Mouse (Mus musculus) Patski (cell line): ENCODE measurements at regions not wholly inside any gene's neighbourhood (a gene's known extent, or its start where the extent isn't known, plus 50 kb on each side); places are given as distances from the start of the nearest gene placed in this dataset.

Experiments
- ATAC-seq: fragments of 100-300 bp; one replicate; pipeline ENCODE4 v1.8.0; 2021
- CTCF ChIA-PET: fragments of 350-600 bp; sonication (Branson Sonifier 250); formaldehyde crosslinking; loops from one replicate; lab custom pipeline; 2022; ENCODE audit warnings: inconsistent platforms; lab: Charles Lee
- POLR2A ChIA-PET: fragments of 350-600 bp; sonication (Branson Sonifier 250); formaldehyde crosslinking; loops from one replicate; lab custom pipeline; 2022; ENCODE audit warnings: antibody characterized with exemption, inconsistent platforms; lab: Charles Lee
- DNase-seq: peaks from one replicate; pipeline ENCODE4 v3.0.0-alpha.2; 2011; ENCODE audit warnings: low read depth, low spot score
- H3K27me3 ChIP-seq: fragments of 371-371 bp; one replicate; pipeline ENCODE4 v1.5.1; 2021
- CTCF ChIP-seq: fragments of 100-300 bp; IDR thresholded peaks from one replicate; pipeline ENCODE4 v1.5.1; 2021
- in situ Hi-C: fragments of 300-500 bp; cut with MboI; formaldehyde crosslinking; loops from 3 replicates; pipeline ENCODE4 v1.11.1; 2018; ENCODE audit warnings: low pct_unique_long_range_greater_than_20kb, mixed read lengths

- CTCF ChIA-PET = no interaction called here
- ATAC-seq (no peak), DNase-seq (no peak)
- POLR2A ChIA-PET = no interaction called here
- TF ChIP-seq CTCF = no peak
- H3K27me3 ChIP-seq = no peaks in the 10 kb centered on the region
- in situ Hi-C loops = no loop called here
Observed at GRCm38 (mm10) chr4:142866341-142866740, 346.5 kb downstream of the Prdm2 start.

- no peak for ATAC-seq
- TF ChIP-seq CTCF = no peak
- in situ Hi-C loops = no loop called here
- DNase-seq = no peak
- no peaks in the 10 kb centered on the region for H3K27me3 ChIP-seq
- ChIA-PET POLR2A (no interaction called here), CTCF (no interaction called here)
Observed at GRCm38 (mm10) chr4:142865593-142865992, 347.2 kb downstream of the Prdm2 start.

DNA sequence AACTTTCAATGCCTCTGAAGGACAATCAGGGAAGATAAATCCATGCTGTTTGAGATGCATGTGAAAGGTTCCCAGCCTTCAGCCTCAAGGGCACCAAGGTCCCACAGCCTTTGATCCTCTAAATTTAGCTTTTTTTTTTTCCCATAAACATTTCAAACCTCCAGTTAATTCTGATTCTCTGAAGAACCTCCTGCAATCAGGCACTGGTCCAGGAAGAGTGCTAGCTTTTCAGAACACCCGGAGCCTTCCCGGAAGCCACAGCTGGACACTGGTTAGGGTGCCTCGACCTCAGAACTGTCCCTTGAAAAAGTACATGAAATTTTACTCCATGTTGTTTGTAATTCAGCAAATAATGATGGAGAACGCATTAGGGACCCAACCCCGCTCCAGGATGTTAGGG is 348.9 kb downstream of the Prdm2 start:
- no peak for TF ChIP-seq CTCF
- in situ Hi-C loops = no loop called here
- H3K27me3 ChIP-seq = no peaks in the 10 kb centered on the region
- ATAC-seq (no peak), DNase-seq (no peak)
- ChIA-PET CTCF (no interaction called here), POLR2A (interaction anchor here (0.8 kb wide), 1 partner anchor 64 kb away, joined by 8 read pairs; no protein-coding TSS in a partner anchor)

GRCm38 (mm10) chr4:142860441-142860840 is 352.4 kb downstream of the Prdm2 start:
- ATAC-seq = no peak
- in situ Hi-C loops = no loop called here
- ChIA-PET POLR2A (no interaction called here), CTCF (no interaction called here)
- no peak for DNase-seq
- no peaks in the 10 kb centered on the region for H3K27me3 ChIP-seq
- TF ChIP-seq CTCF = no peak

GRCm38 (mm10) chr4:142856626-142857025 is 356.2 kb downstream of the Prdm2 start:
- CTCF ChIA-PET = no interaction called here
- DNase-seq (no peak), ATAC-seq (no peak)
- POLR2A ChIA-PET = no interaction called here
- no peak for TF ChIP-seq CTCF
- in situ Hi-C loops = no loop called here
- no peaks in the 10 kb centered on the region for H3K27me3 ChIP-seq

DNA sequence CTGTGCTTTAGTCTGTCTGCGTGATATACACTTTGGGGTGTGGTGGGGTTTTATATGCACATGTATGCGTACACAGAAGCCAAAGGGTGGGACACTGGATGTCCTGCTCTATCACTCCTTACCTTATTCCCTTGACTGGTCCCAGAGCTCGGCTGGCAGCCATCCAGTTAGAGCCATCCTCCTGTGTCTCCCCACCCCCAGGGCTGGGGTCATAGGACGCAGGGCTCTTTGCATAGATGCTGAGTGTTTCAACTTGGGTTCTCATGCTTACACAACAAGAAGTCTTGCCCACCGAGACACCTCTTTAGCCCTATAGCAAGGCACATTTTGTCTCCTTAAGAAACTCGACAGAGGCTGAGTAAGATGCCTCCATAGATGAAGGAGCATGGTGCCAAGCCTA is 357.2 kb downstream of the Prdm2 start:
- POLR2A ChIA-PET = no interaction called here
- DNase-seq (no peak), ATAC-seq (no peak)
- in situ Hi-C loops = no loop called here
- H3K27me3 ChIP-seq = no peaks in the 10 kb centered on the region
- CTCF ChIA-PET = no interaction called here
- no peak for TF ChIP-seq CTCF

GRCm38 (mm10) chr4:142853924-142854323 is 358.9 kb downstream of the Prdm2 start:
- CTCF ChIA-PET = no interaction called here
- ATAC-seq = no peak
- no peak for TF ChIP-seq CTCF
- no peak for DNase-seq
- POLR2A ChIA-PET = no interaction called here
- no peaks in the 10 kb centered on the region for H3K27me3 ChIP-seq
- in situ Hi-C loops = no loop called here

DNA sequence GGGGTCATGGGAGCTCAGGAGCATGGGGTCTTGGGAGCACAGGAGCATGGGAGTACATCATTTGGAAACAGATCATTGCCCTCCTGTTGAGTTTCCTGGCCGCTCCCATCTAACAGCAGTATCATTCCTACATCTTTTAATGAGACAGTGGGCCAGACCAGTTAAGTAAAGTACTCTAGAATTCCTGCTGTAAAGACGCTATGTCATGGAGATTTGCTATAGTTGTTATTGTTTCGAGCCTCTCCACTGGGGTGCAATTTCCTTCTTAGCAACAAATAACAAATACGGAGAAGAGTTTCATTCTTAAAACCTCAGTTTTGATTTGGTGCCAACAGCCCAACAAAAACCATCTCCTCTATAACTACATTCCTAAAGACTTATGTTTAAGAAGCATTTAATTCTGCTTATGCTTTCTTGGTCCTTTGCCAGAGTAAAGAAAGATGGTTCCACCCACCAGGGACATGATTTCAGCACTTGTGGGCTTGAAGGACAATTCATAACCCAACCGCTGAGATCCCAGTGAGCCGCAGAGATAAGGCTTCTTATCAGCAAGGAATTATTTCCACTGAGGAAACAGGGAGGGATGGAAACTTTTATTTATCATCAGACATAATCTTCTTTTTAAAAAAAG is 367.6 kb downstream of the Prdm2 start:
- POLR2A ChIA-PET = no interaction called here
- DNase-seq = no peak

DNA sequence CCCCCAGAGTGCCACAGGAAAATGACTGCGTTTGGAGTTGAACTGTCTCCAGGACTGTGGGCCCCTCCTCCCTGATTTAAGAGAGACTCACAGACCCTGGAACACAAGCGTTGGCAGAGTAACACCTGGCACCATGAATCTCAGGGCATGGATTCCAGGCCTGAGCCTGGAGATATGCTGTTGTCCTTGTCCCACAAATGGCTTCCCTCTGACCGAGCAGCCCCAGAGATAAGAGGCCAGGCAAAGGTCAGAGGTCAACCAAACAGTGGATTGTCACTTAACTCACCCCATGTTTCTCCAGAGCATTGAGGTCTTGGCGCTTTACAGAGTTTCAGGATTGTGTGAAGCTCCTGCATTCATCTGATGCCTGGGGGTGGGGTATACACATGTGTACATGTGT is 373.3 kb downstream of the Prdm2 start:
- ATAC-seq (no peak), DNase-seq (no peak)
- no peak for TF ChIP-seq CTCF
- in situ Hi-C loops = no loop called here
- no peaks in the 10 kb centered on the region for H3K27me3 ChIP-seq
- POLR2A ChIA-PET = no interaction called here
- CTCF ChIA-PET = no interaction called here

More for the DNA sequence above, 367.6 kb downstream of the Prdm2 start:
- no peak for ATAC-seq
- H3K27me3 ChIP-seq = no peaks in the 10 kb centered on the region
- in situ Hi-C loops = no loop called here
- TF ChIP-seq CTCF = no peak
- CTCF ChIA-PET = no interaction called here

GRCm38 (mm10) chr4:142838363-142838964 is 374.3 kb downstream of the Prdm2 start:
- no peak for TF ChIP-seq CTCF
- ChIA-PET CTCF (no interaction called here), POLR2A (no interaction called here)
- DNase-seq (no peak), ATAC-seq (no peak)
- H3K27me3 ChIP-seq = no peaks in the 10 kb centered on the region
- in situ Hi-C loops = no loop called here

DNA sequence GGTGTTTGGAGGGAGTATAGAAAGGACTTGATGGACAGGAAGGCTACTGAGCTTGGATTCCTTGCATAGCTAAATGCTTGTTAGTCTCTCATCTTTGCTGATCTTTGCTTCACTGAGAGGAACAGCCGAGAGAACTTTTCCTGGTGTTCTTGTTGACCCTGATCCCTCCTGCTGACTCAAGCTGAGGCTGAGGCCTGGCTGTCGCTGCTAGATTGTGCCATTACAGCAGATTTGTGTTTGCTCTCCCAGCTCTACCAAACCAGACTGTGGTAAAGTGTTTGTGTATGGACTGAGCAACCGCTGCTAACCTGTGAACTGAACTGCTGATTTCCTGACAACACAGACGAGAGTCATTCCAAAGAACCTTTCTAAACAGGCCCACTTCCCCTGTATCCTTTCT is 375.2 kb downstream of the Prdm2 start:
- CTCF ChIA-PET = no interaction called here
- no peak for TF ChIP-seq CTCF
- POLR2A ChIA-PET = no interaction called here
- in situ Hi-C loops = no loop called here
- DNase-seq (no peak), ATAC-seq (no peak)
- H3K27me3 ChIP-seq = no peaks in the 10 kb centered on the region

- in situ Hi-C loops = no loop called here
- POLR2A ChIA-PET = no interaction called here
- no peak for ATAC-seq
Observed at GRCm38 (mm10) chr4:142829711-142830110, 383.1 kb downstream of the Prdm2 start.

More at GRCm38 (mm10) chr4:142829711-142830110, 383.1 kb downstream of the Prdm2 start:
- H3K27me3 ChIP-seq = no peaks in the 10 kb centered on the region
- CTCF ChIA-PET = no interaction called here
- DNase-seq = no peak
- TF ChIP-seq CTCF = no peak
